Mouse (Mus musculus) midbrain, postnatal 0 days (tissue): ENCODE measurements around the gene 4930447C04Rik. TPM values are rescaled to one million over a fixed set of nuclear protein-coding genes. Genes with fewer than 3 reads are reported as not detected.
A peak's percentile ranks its signal among the peaks of the same experiment; 100 is the strongest.

ENCODE experiments used
- ATAC-seq: fragments of 200-750 bp; cut with Nextera tagmentation; 2 replicates; pipeline ENCODE4 v1.8.0; 2017; ENCODE audit warnings: moderate number of reproducible peaks, mild to moderate bottlenecking, moderate TSS enrichment, moderate library complexity; ENCODE audit not compliant: low FRiP score
- DNase-seq: peaks from one replicate; pipeline ENCODE4 v3.0.0-alpha.2; 2015; ENCODE audit warnings: low spot score
- H3K27ac ChIP-seq: fragments of 300-500 bp; sonication (generic); 2 replicates; pipeline ENCODE4 v1.5.1; 2014; ENCODE audit warnings: low read depth, mild to moderate bottlenecking, low read length, mixed read lengths
- H3K27me3 ChIP-seq: fragments of 300-500 bp; sonication (generic); 2 replicates; pipeline ENCODE4 v1.6.1; 2014; ENCODE audit warnings: low read length, control low read depth, mixed read lengths; ENCODE audit not compliant: insufficient read depth
- H3K36me3 ChIP-seq: fragments of 300-500 bp; sonication (generic); 2 replicates; pipeline ENCODE4 v1.6.1; 2014; ENCODE audit warnings: low read length, control low read depth, mixed read lengths; ENCODE audit not compliant: insufficient read depth
- H3K4me1 ChIP-seq: fragments of 300-500 bp; sonication (generic); 2 replicates; pipeline ENCODE4 v1.6.1; 2014; ENCODE audit warnings: mild to moderate bottlenecking, control low read depth, antibody characterized with exemption, low read length, mixed read lengths; ENCODE audit not compliant: insufficient read depth
- H3K4me2 ChIP-seq: fragments of 300-500 bp; sonication (generic); 2 replicates; pipeline ENCODE4 v1.6.1; 2014; ENCODE audit warnings: low read depth, mild to moderate bottlenecking, low read length, mixed read lengths; ENCODE audit not compliant: poor library complexity, severe bottlenecking
- H3K4me3 ChIP-seq: fragments of 300-500 bp; sonication (generic); 2 replicates; pipeline ENCODE4 v1.5.1; 2014; ENCODE audit warnings: low read depth, mild to moderate bottlenecking, low read length, moderate library complexity
- H3K9ac ChIP-seq: fragments of 300-500 bp; sonication (generic); replicated peaks from 2 replicates; pipeline ENCODE4 v1.6.1; 2014; ENCODE audit warnings: mild to moderate bottlenecking, low read length, moderate library complexity, mixed read lengths; ENCODE audit not compliant: poor library complexity, severe bottlenecking
- H3K9me3 ChIP-seq: fragments of 300-500 bp; sonication (generic); 2 replicates; pipeline ENCODE4 v1.6.1; 2016; ENCODE audit warnings: low read length, control low read depth
- CTCF ChIP-seq: IDR thresholded peaks from 2 replicates; pipeline ENCODE4 v1.5.1; 2016; ENCODE audit warnings: antibody characterized with exemption, mild to moderate bottlenecking
- WGBS: fragments of 180-500 bp; shearing (Covaris S2); extraction: QIAGEN DNeasy Blood & Tissue Kit; methylation state at CpG from one replicate; pipeline ENCODE4 v1.1.7; 2014; 5-methylcytosine and 5-hydroxymethylcytosine counted together
- polyA plus RNA-seq: library from polyadenylated mRNA; unstranded; fragments of >200 nt; fragmentation: Nextera tagmentation; extraction: Ambion mirVana; gene quantifications from 2 replicates; pipeline ENCODE4 v1.2.1, GENCODE M21; 2015
- total RNA-seq: library from RNA; depleted of rRNA; stranded (reverse); fragments of >200 nt; gene quantifications from 2 replicates; pipeline ENCODE4 v1.2.3, GENCODE M21; 2014

4930447C04Rik gene
- total and polyA plus RNA-seq, 2 experiments from 2014 or later = 8.9 to 9.9 TPM

DNA sequence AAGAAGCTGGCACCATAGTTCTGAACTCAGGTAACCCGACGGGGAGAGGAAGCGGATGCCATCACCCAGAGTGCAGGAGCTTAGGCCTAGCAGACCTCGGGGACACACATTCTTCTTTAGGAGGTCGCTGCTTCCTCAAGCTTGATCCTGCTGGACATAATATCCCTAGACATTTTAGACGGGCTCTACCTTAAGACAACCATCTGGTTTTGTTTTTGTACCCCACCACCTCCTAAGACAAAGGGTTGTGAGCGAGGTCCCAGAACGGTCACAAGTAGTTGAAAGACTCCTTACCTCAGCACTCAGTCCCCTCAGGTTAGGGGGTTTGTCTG, 5.5 kb upstream of the 4930447C04Rik start:
- no peak for DNase-seq
- Histone ChIP-seq H3K9ac (no peak overlapping the region), H3K27me3 (peaks cover 94% of the 10 kb centered on the region), H3K4me1 (no peaks in the 10 kb centered on the region), H3K4me3 (peak overlapping the region; percentile 17; the same call in 1 of the 2 replicates), H3K36me3 (no peaks in the 10 kb centered on the region), H3K9me3 (no peaks in the 10 kb centered on the region), H3K4me2 (0 out of 2 replicates have a peak overlapping the region, but pooled peaks have one; percentile 30), H3K27ac (no peak overlapping the region)
- no peak for TF ChIP-seq CTCF
- no peak for ATAC-seq
- 7% methylated on average over 8 of the region's 8 CpGs for WGBS

DNA sequence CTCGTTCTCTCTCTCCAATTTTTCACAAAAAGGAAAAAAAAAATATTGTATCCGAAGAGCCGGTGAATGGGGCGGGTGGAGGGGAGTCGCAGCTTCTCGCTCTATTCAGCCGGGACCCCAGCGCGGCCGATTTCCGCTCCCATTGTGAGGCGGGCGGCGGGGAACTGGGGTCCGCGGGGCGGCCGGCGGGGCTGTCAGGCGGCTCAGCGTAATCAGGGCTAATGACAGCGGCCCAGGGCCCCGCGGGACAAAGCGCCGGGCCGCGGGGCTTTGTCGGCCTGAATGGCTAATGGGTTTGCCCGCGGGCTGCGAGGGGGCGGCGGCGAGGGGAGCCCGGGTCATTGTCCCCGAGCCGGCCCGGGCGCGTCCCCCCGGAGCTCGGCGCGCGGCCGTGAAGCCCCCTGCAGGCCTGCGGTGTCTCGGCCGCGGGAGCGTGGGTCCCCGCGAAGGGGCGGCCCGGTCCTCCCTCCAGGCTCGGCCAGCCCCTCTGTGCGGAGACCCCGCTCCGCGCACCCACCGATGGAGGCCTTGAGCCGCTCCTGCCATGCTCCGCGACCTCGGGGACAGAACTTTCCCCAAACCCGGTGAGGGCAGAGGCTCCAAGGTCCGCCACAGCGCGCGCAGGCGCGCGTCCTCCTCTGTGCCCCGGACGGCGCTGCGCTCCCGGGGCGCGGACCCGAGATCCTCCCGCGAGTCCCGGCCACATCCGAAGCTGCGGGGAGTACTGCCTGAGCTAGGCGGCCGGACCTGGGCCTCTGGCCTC, 4.9 kb upstream of the 4930447C04Rik start:
- H3K4me3 ChIP-seq = peak overlapping the region; percentile 17
- no peaks in the 10 kb centered on the region for H3K4me1 ChIP-seq
- no peak overlapping the region for H3K9ac ChIP-seq
- no peaks in the 10 kb centered on the region for H3K9me3 ChIP-seq
- ATAC-seq (no peak), DNase-seq (no peak)
- H3K36me3 ChIP-seq = no peaks in the 10 kb centered on the region
- no peak overlapping the region for H3K27ac ChIP-seq
- peak overlapping the region; percentile 30 for H3K4me2 ChIP-seq
- peaks cover 96% of the 10 kb centered on the region for H3K27me3 ChIP-seq
- no peak for TF ChIP-seq CTCF
- WGBS = under 1% methylated on average over 76 of the region's 89 CpGs

DNA sequence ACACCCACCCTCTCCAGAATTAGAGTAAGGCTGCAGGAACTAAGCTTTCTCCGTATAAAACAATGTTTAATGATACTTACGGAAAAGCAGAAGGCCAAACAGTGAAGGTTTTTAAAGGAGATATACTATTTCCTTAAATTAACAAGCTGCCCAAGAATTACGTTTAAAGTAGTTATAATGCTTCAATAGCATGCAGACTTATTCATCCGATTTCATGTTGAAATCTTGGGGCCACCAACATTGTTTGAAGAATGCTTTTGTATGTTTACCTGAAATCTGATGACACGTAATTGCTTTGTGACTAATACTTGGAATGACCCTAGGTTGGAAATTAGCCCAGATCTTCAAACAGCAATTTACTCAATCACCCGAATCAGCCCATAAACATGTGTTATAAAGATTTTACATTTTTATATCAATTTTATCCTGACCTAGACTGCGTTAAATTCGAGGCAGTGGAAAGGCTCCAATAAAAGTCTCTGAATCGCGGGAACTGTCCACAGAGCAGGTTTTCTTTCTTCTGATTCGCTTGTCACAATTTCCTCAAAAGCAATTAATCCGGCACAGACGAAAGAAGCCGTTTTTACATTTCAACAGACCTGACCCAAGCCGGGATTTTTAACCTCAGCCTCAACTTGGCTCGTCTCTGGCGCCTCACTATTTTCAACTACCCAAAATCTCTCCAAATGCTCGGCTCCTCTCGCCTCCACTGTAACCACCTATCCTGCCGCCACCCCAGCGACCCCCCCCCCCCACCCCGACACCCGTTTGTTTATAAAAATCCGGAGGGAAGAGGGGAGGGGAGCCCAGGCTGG, 4.0 kb upstream of the 4930447C04Rik start:
- H3K36me3 ChIP-seq = no peaks in the 10 kb centered on the region
- H3K9me3 ChIP-seq = no peaks in the 10 kb centered on the region
- ATAC-seq (no peak), DNase-seq (no peak)
- no peak for TF ChIP-seq CTCF
- H3K27me3 ChIP-seq = peaks cover 96% of the 10 kb centered on the region
- no peak overlapping the region; the same call in 1 of the 2 replicates for H3K4me3 ChIP-seq
- H3K9ac ChIP-seq = no peak overlapping the region
- no peak overlapping the region for H3K27ac ChIP-seq
- H3K4me1 ChIP-seq = no peaks in the 10 kb centered on the region
- no peak overlapping the region; the same call in 1 of the 2 replicates for H3K4me2 ChIP-seq
- WGBS = under 1% methylated on average over 24 of the region's 24 CpGs

GRCm38 (mm10) chr12:72943574-72944110, 3.1 kb upstream of the 4930447C04Rik start:
- no peak for DNase-seq
- Histone ChIP-seq H3K9ac (no peak overlapping the region), H3K27me3 (peaks cover 93% of the 10 kb centered on the region), H3K27ac (no peak overlapping the region), H3K4me3 (no peak overlapping the region), H3K4me1 (no peaks in the 10 kb centered on the region), H3K36me3 (no peaks in the 10 kb centered on the region), H3K9me3 (no peaks in the 10 kb centered on the region), H3K4me2 (no peak overlapping the region)
- no peak for TF ChIP-seq CTCF
- no peak for ATAC-seq
- WGBS = 6% methylated on average over 2 of the region's 2 CpGs

DNA sequence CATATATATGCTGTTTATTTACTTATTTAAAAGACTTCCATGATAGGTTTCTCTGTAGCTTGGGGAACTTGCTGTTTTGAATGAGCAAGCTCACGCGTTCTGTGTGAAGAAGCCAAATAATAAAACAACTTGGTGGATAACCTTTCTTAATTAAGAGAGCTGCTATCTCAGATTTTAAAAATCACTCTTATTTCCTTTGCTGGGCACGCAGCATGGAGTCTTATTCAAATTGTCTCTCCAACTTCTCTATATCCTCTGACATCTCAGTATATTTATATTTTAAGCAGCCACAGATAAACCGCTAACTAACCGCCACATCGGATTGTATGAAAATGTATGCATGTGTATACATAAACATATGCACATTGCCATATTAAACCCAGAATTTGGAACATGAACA, 1.6 kb upstream of the 4930447C04Rik start:
- TF ChIP-seq CTCF = no peak
- Histone ChIP-seq H3K27me3 (peaks cover 89% of the 10 kb centered on the region), H3K9me3 (no peaks in the 10 kb centered on the region), H3K4me1 (no peaks in the 10 kb centered on the region), H3K4me2 (no peak overlapping the region), H3K36me3 (no peaks in the 10 kb centered on the region), H3K9ac (no peak overlapping the region), H3K4me3 (no peak overlapping the region), H3K27ac (no peak overlapping the region)
- no peak for ATAC-seq
- 16% methylated on average over 6 of the region's 6 CpGs for WGBS
- DNase-seq = no peak
